Mouse (Mus musculus) small intestine, adult 2 months (tissue): ENCODE results near the gene Disp3.

Experiments used
- CTCF ChIP-seq: fragments of 200-500 bp; IDR thresholded peaks from 2 replicates; pipeline ENCODE4 v1.5.1; 2012; ENCODE audit warnings: low read depth, mild to moderate bottlenecking, control low read depth, inconsistent platforms, low read length, moderate library complexity, mixed read lengths; ENCODE audit not compliant: insufficient replicate concordance, insufficient read length; ENCODE audit errors: extremely low read depth
- POLR2A ChIP-seq: fragments of 200-500 bp; IDR thresholded peaks from 2 replicates; pipeline ENCODE4 v1.6.1; 2012; ENCODE audit warnings: low read depth, mild to moderate bottlenecking, control low read depth, inconsistent platforms, low read length, moderate library complexity

GRCm38 (mm10) chr4:148239474-148240130 is 48.2 kb downstream of the Disp3 start:
- no peak for TF ChIP-seq POLR2A
- no peak for TF ChIP-seq CTCF
